Mouse (Mus musculus) limb, embryonic 12.5 days (tissue): Measurements from ENCODE around the gene Dnah7b. TPM values are rescaled to one million over a fixed set of nuclear protein-coding genes. Genes with fewer than 3 reads are reported as not detected.
"Not testable (repeated sequence)": the region's sequence is repeated elsewhere in the genome, so short reads cannot be mapped to it uniquely, and the experiment has no call there.

Experiments
- ATAC-seq: fragments of 200-750 bp; cut with Nextera tagmentation; 2 replicates; pipeline ENCODE4 v1.8.0; 2017; ENCODE audit warnings: low read depth, moderate TSS enrichment; ENCODE audit not compliant: insufficient number of reproducible peaks, insufficient read depth, low FRiP score, low TSS enrichment
- H3K27ac ChIP-seq: fragments of 300-500 bp; sonication (generic); 2 replicates; pipeline ENCODE4 v1.5.1; 2016; ENCODE audit warnings: mild to moderate bottlenecking, moderate library complexity
- H3K27me3 ChIP-seq: fragments of 300-500 bp; sonication (generic); 2 replicates; pipeline ENCODE4 v1.6.1; 2016; ENCODE audit warnings: mild to moderate bottlenecking, moderate library complexity
- H3K36me3 ChIP-seq: fragments of 300-500 bp; sonication (generic); 2 replicates; pipeline ENCODE4 v1.6.1; 2016; ENCODE audit warnings: mild to moderate bottlenecking, moderate library complexity
- H3K4me1 ChIP-seq: fragments of 300-500 bp; sonication (generic); replicated peaks from 2 replicates; pipeline ENCODE4 v1.6.1; 2016
- H3K4me2 ChIP-seq: fragments of 300-500 bp; sonication (generic); 2 replicates; pipeline ENCODE4 v1.6.1; 2016; ENCODE audit warnings: mild to moderate bottlenecking, moderate library complexity
- H3K4me3 ChIP-seq: fragments of 300-500 bp; sonication (generic); replicated peaks from 2 replicates; pipeline ENCODE4 v1.5.1; 2016; ENCODE audit warnings: mild to moderate bottlenecking
- H3K9ac ChIP-seq: fragments of 300-500 bp; sonication (generic); replicated peaks from 2 replicates; pipeline ENCODE4 v1.6.1; 2016; ENCODE audit warnings: mild to moderate bottlenecking, moderate library complexity
- H3K9me3 ChIP-seq: fragments of 300-500 bp; sonication (generic); 2 replicates; pipeline ENCODE4 v1.6.1; 2016; ENCODE audit warnings: mild to moderate bottlenecking, moderate library complexity
- WGBS: fragments of 180-500 bp; shearing (Covaris S2); methylation state at CpG from one replicate; pipeline ENCODE4 v1.1.7; 2016; 5-methylcytosine and 5-hydroxymethylcytosine counted together
- polyA plus RNA-seq: library from polyadenylated mRNA; unstranded; fragments of >200 nt; fragmentation: Nextera tagmentation; extraction: Ambion mirVana; gene quantifications from 2 replicates; pipeline ENCODE4 v1.2.1, GENCODE M21; 2016

The Dnah7b gene
- polyA plus RNA-seq, 1 experiment from 2014 or later = 2.7 TPM

DNA sequence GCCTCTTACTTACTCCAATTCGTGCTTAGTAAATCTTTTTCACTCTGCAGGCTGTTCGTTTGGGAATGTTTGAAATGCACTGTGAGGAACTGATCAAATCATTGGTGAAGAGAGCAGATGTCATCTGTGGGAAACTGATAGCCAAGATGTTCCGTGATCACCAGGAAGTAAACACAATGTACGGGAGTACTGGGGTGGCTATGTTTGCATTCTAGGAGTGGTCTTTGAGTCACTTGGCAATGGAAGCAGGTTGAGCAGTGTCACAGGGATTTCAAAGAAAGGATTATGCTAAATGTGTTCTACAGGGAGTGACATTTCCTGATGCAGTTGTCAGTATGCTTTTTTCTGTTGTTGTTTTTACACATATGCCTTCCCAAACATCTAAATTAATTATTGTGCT lies 61.9 kb downstream of the Dnah7b start:
- Histone ChIP-seq H3K9me3 (no peaks in the 10 kb centered on the region), H3K4me3 (no peak overlapping the region), H3K4me2 (no peak overlapping the region), H3K4me1 (no peaks in the 10 kb centered on the region), H3K9ac (no peak overlapping the region), H3K27ac (no peak overlapping the region), H3K27me3 (no peaks in the 10 kb centered on the region), H3K36me3 (no peaks in the 10 kb centered on the region)
- ATAC-seq = no peak
- WGBS = 78% methylated on average over 4 of the region's 4 CpGs

DNA sequence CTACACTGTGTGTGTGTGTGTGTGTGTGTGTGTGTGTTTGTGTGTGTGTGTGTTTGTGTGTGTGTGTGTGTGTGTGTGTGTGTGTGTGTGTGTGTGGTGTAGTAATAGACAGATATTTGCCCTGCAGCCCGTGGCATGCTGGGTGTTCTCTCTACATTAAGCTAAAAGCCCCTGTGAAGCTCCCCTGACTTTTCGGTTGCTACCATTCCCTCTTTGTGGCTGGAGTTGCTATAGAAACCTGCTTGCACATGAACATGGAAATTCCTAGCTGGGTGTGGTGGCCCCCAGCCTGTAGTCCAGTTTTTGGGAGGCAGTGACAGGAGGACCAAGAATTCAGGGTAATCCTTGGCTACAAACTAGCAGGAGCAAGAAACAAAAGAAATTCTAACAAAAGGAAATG lies 130.7 kb downstream of the Dnah7b start:
- 63% methylated on average over 2 of the region's 2 CpGs for WGBS
- not testable (repeated sequence) for H3K27ac ChIP-seq, H3K4me2 ChIP-seq, ATAC-seq, H3K9me3 ChIP-seq, H3K4me3 ChIP-seq, H3K36me3 ChIP-seq, H3K27me3 ChIP-seq, H3K4me1 ChIP-seq, H3K9ac ChIP-seq

DNA sequence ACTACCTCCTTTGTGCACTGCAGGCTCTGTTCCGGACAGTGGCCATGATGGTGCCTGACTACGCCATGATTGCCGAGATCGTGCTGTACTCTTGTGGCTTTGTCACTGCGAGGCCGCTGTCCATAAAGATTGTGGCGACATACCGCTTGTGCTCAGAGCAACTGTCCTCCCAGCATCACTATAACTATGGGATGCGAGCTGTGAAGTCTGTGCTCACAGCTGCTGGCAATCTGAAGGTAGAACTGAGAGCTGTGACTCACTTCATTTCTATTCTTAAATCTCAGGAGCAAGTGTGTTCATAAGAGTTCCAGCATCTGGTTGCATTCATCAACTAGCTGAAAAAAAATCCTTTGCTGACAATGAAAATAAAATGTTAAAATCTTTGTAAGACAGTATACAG lies 135.1 kb downstream of the Dnah7b start:
- WGBS = 88% methylated on average over 9 of the region's 9 CpGs
- not testable (repeated sequence) for H3K9me3 ChIP-seq, H3K27me3 ChIP-seq, H3K4me3 ChIP-seq, ATAC-seq, H3K9ac ChIP-seq, H3K4me2 ChIP-seq, H3K27ac ChIP-seq, H3K4me1 ChIP-seq, H3K36me3 ChIP-seq

DNA sequence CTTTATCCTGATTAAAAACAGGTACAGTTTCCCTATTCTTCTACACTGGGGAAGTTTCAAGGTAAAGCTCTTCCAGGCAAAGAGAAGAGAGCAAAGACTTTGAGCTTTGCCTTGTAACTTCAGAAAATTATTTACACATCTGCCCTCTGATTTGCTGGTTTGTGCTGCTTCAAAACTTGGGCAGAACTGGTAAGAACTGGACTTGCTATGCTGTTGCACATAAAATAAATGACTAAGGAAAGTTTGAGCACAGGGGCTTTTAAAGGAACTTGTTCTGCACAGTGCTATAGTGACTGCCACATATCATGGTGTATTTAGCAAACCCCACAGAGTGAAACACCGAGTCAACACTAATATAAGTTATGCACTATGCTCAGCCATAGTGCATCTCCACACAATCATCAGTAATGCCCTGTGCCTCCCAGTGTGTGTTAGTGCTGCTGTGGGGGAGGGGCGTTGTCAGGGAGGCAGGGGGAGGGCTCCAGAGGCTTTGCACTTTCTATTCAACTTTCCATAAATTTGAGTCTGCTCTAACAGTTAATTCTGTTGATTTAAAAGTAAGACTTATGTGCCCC lies 144.0 kb downstream of the Dnah7b start:
- not testable (repeated sequence) for H3K27me3 ChIP-seq, H3K4me1 ChIP-seq, H3K4me3 ChIP-seq, H3K9ac ChIP-seq, H3K9me3 ChIP-seq, H3K4me2 ChIP-seq, H3K27ac ChIP-seq, H3K36me3 ChIP-seq
- ATAC-seq = peak; percentile 81
- 69% methylated on average over 2 of the region's 2 CpGs for WGBS

DNA sequence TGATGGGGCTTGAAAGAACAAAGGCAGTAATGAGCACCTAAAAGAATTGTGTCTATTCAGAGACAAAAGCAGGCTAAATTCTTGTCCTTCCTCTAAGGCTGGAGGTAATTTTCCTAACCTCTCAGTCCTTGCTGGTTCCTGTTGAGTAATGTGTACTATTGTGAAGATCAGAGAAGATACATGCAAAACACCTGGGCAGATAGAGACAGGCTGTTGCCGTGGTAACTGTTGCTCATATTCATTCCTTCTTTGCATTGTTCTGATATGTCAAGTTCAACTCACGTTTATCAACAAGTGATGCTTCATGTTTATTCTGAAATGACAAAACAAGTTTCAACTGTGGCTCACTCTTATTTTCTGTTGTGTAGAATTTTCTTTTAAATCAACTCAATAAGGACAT lies 156.6 kb downstream of the Dnah7b start:
- H3K9ac ChIP-seq, ATAC-seq, H3K27me3 ChIP-seq, H3K27ac ChIP-seq, H3K4me2 ChIP-seq, H3K4me3 ChIP-seq, H3K4me1 ChIP-seq, H3K36me3 ChIP-seq, H3K9me3 ChIP-seq: not testable (repeated sequence)
- 80% methylated on average over 2 of the region's 2 CpGs for WGBS

DNA sequence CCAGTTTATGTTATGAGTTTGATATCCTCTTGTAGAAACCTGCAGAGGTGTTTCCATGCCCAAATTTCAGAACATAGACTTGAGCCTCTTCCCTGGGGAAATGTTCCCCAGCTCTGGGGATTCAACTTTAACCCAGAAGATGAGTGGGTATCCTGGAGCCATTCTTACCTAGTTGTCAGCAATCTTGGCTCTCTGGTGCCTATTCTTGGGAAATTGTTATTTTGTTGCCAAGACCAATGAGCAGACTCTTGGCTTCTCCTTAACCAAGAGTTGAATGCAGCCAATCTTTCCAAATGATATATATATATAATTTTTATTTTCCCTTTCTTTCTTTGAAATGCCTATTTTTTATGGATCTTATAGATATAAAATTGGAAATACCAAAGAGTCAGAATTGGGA lies 160.0 kb downstream of the Dnah7b start:
- H3K27me3 ChIP-seq, ATAC-seq: not testable (repeated sequence)

DNA sequence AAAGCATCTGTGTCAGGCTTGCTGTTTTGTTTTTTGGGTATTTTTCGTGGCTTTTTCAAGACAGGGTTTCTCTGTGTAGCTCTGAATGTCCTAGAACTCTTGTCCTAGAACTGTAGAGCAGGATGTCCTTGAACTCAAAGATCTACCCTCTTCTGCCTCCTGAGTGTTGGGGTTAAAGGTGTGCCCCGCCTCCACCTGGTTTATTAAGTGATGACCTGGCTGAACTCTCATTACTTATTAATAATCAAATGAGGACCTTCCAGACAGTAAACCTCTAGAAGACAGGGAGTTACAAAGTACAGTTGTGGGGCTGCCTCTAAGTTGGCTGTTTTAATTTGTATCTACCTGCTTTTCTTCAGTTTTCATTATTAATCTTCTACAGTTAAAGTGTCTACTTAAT lies 202.7 kb downstream of the Dnah7b start:
- 71% methylated on average over 2 of the region's 2 CpGs for WGBS
- not testable (repeated sequence) for H3K27me3 ChIP-seq, H3K4me3 ChIP-seq, H3K9me3 ChIP-seq, H3K9ac ChIP-seq, H3K27ac ChIP-seq, H3K4me1 ChIP-seq, ATAC-seq, H3K4me2 ChIP-seq, H3K36me3 ChIP-seq

More for the DNA sequence above, 160.0 kb downstream of the Dnah7b start:
- H3K9ac ChIP-seq, H3K9me3 ChIP-seq, H3K4me1 ChIP-seq, H3K27ac ChIP-seq, H3K4me3 ChIP-seq, H3K36me3 ChIP-seq, H3K4me2 ChIP-seq: not testable (repeated sequence)

DNA sequence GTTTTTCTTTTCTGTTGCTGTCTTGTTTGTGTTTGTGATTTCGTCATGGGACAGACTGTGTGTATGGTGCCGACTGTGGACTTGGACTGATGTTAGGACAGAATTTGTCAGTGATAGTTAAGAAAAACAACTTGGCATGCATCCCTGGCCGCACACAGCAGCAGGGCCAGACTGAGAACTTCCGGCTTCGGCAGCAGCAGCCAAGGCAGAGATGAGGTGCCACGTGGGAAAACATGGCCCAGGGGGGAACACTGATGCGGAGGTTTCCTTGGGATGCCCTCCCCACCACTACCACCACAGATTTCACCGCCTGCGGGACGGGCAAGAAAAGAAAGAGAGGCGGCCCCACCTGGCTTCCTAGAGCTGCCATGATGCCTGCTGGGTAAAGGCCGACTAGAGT lies 205.8 kb downstream of the Dnah7b start:
- H3K27ac ChIP-seq = no peak overlapping the region
- H3K9ac ChIP-seq = no peak overlapping the region
- H3K4me1 ChIP-seq = no peaks in the 10 kb centered on the region
- H3K9me3 ChIP-seq = no peaks in the 10 kb centered on the region
- no peak for ATAC-seq
- H3K4me3 ChIP-seq = no peak overlapping the region
- 82% methylated on average over 11 of the region's 12 CpGs for WGBS
- H3K27me3 ChIP-seq = no peaks in the 10 kb centered on the region
- no peak overlapping the region for H3K4me2 ChIP-seq
- H3K36me3 ChIP-seq = no peaks in the 10 kb centered on the region

DNA sequence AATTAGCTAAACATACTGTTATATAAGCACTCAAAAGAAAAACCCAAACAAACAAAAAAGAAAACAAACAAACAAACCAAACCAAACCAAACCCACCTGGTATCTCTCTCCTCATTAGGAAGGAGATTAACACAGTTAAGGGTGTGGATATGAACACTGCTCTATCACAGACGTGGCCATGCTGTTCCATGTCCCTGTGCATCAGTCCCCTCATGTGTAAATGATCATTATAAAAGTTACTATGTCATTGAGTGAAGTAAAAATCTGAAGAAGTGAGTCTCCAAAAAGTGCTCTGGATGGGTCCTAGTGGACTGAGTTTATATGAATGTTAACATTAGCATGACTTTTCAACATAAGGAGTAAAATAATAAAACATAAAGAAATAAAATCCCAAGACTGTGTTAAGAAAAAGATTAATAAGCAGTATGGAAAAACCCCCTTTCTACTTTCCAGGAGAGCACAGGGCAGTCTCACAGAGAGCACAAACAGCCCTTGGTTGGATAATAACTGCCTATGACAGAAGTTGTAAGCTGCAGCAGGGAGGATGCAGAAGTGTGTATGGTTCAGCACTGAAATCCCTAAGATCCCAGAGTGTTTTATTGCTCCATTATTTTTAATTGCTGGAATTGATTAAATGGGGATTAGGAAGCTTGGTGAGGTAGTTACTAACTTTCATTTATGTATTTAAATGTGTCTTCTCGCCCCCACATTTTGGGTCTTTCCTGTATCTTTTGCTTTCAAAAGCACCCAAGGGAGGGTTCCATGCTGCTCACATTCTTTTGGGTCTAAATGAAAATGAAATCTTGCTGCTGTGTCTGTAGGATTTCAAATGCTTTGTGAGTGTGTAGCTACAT lies 212.2 kb downstream of the Dnah7b start:
- not testable (repeated sequence) for H3K4me3 ChIP-seq, H3K27ac ChIP-seq, H3K4me2 ChIP-seq, H3K4me1 ChIP-seq, H3K9ac ChIP-seq, H3K36me3 ChIP-seq, H3K27me3 ChIP-seq, H3K9me3 ChIP-seq
- WGBS = 34% methylated on average over 2 of the region's 2 CpGs
- peak; percentile 68; the same call in 1 of the 2 replicates for ATAC-seq

DNA sequence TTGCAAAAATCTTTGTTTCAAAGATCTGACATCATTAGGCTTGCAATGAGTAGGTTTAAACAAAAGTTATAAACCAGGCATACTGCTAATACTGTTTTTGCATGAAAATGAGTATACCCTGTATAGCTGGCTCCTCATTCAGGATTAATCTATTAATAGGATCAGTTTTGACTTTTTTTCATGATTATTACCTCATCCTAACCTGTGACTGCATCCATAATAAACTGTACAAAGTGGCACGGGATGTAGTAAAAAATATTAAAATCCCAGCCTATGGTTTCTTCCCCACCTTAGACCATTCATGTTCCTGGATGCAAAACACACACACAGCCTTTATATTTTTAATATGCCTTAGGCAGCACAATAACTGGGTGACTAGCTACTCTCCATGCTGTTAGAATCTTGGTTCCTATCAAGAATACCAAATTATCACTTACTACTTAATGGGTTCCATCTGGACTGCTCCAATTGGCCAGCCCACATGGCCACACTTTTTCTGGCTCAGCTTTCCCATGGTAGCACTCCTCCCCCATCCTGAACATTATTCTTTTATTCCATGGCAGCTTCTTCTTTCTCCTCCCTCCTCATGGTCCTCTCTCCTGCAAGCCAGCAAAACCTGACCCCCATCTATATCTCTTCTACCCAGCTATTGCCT lies 212.9 kb downstream of the Dnah7b start:
- peak; percentile 81; the same call in 1 of the 2 replicates for ATAC-seq
- H3K4me3 ChIP-seq = not testable (repeated sequence)
- WGBS = 45% methylated on average over 1 of the region's 1 CpGs

DNA sequence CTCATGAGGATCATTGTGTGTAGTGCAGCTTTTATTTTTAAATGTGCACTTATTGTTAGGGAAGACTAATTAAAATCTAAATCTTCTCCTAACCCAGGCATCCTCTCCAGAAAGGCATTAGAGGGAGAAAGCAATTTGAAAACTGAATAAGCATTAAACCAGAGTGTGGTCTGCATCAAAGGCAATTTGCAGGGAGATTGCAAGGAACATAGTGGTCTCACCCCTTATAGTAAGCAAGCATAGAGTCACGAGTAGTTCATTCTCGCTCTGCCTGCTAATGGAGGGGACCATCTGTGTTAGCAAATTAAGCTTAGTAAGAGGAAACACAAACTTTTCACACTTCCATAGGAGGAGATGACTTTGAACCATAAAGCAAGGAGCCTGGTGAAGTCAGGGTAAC lies 228.3 kb downstream of the Dnah7b start:
- not testable (repeated sequence) for H3K27me3 ChIP-seq, H3K4me1 ChIP-seq, H3K4me2 ChIP-seq, H3K9ac ChIP-seq, H3K36me3 ChIP-seq, H3K4me3 ChIP-seq, ATAC-seq, H3K27ac ChIP-seq, H3K9me3 ChIP-seq
- WGBS = 78% methylated on average over 2 of the region's 2 CpGs

More for the DNA sequence above, 212.9 kb downstream of the Dnah7b start:
- H3K9me3 ChIP-seq, H3K27ac ChIP-seq, H3K27me3 ChIP-seq, H3K4me2 ChIP-seq, H3K36me3 ChIP-seq, H3K9ac ChIP-seq, H3K4me1 ChIP-seq: not testable (repeated sequence)
